Mouse (Mus musculus) MEL (cell line): Measurements from ENCODE around the gene Pank4. TPM values are rescaled to one million over a fixed set of nuclear protein-coding genes. Genes with fewer than 3 reads are reported as not detected.

ENCODE experiments used
- DNase-seq: peaks from one replicate; pipeline ENCODE4 v3.0.0; 2011; ENCODE audit warnings: low read depth, low spot score
- H3K27ac ChIP-seq: 2 replicates; pipeline ENCODE4 v1.5.1; 2012; ENCODE audit warnings: low read depth, mild to moderate bottlenecking, control low read depth, low read length, moderate library complexity; ENCODE audit not compliant: control insufficient read depth
- H3K27me3 ChIP-seq, 2 experiments: fragments of 150-350 bp in 1 of 2; sonication (generic) in 1 of 2; 2 replicates each; pipeline ENCODE4 v1.6.1; 2012; ENCODE audit warnings: low read length in 2 of 2, mild to moderate bottlenecking in 2 of 2, improper control_type of control experiment in 1 of 2, moderate library complexity in 1 of 2; ENCODE audit not compliant: insufficient read depth in 2 of 2, control insufficient read depth in 1 of 2
- H3K36me3 ChIP-seq, 2 experiments: 2 replicates each; pipeline ENCODE4 v1.6.1; 2012 to 2014; ENCODE audit warnings: low read length in 2 of 2, improper control_type of control experiment in 1 of 2, inconsistent platforms in 1 of 2, mild to moderate bottlenecking in 1 of 2; ENCODE audit not compliant: insufficient read depth in 2 of 2, control insufficient read depth in 1 of 2
- H3K4me1 ChIP-seq, 2 experiments: fragments of 150-350 bp in 1 of 2; sonication (generic) in 1 of 2; 2 replicates each; pipeline ENCODE4 v1.6.1; 2012; ENCODE audit warnings: low read length in 2 of 2, improper control_type of control experiment in 1 of 2, mild to moderate bottlenecking in 1 of 2; ENCODE audit not compliant: insufficient read depth in 2 of 2, control insufficient read depth in 1 of 2
- H3K4me3 ChIP-seq, 2 experiments: fragments of 150-350 bp in 1 of 2; sonication (generic) in 1 of 2; 2 replicates each; pipeline ENCODE4 v1.5.1; 2012; ENCODE audit warnings: low read depth in 2 of 2, low read length in 2 of 2, mild to moderate bottlenecking in 2 of 2, moderate library complexity in 2 of 2, control low read depth in 1 of 2, improper control_type of control experiment in 1 of 2; ENCODE audit not compliant: control insufficient read depth in 1 of 2, insufficient read depth in 1 of 2
- H3K79me2 ChIP-seq: 2 replicates; pipeline ENCODE4 v1.6.1; 2012; ENCODE audit warnings: mild to moderate bottlenecking, low read length, moderate library complexity; ENCODE audit not compliant: control insufficient read depth, poor library complexity, insufficient read depth
- H3K9ac ChIP-seq: 2 replicates; pipeline ENCODE4 v1.6.1; 2012; ENCODE audit warnings: low read depth, mild to moderate bottlenecking, control low read depth, low read length, moderate library complexity; ENCODE audit not compliant: control insufficient read depth, poor library complexity, severe bottlenecking
- H3K9me3 ChIP-seq: fragments of 150-350 bp; sonication (generic); replicated peaks from 2 replicates; pipeline ENCODE4 v1.6.1; 2012; ENCODE audit warnings: mild to moderate bottlenecking, low read length, improper control_type of control experiment, moderate library complexity; ENCODE audit not compliant: insufficient read depth
- BHLHE40 ChIP-seq: IDR thresholded peaks from 2 replicates; pipeline ENCODE4 v1.6.1; 2012; ENCODE audit warnings: low read depth, mild to moderate bottlenecking, inconsistent platforms, low read length, improper control_type of control experiment, borderline replicate concordance
- CHD2 ChIP-seq: IDR thresholded peaks from 2 replicates; pipeline ENCODE4 v1.6.1; 2011; ENCODE audit warnings: low read length, improper control_type of control experiment
- CTCF ChIP-seq, 3 experiments: IDR thresholded peaks in 2 of 3; conservative IDR thresholded peaks in 1 of 3; 2 replicates each; pipeline ENCODE4 v1.5.1; 2011 to 2012; ENCODE audit warnings: low read length in 3 of 3, low read depth in 2 of 3, mild to moderate bottlenecking in 2 of 3, improper control_type of control experiment in 1 of 3, inconsistent platforms in 1 of 3, mixed read lengths in 1 of 3, moderate library complexity in 1 of 3; ENCODE audit not compliant: control insufficient read depth in 1 of 3, insufficient read depth in 1 of 3, poor library complexity in 1 of 3, severe bottlenecking in 1 of 3
- E2F4 ChIP-seq: IDR thresholded peaks from 2 replicates; pipeline ENCODE4 v1.6.1; 2011; ENCODE audit warnings: low read depth, low read length, improper control_type of control experiment, borderline replicate concordance
- EP300 ChIP-seq, 2 experiments: IDR thresholded peaks; 2 replicates each; pipeline ENCODE4 v1.6.1; 2011; ENCODE audit warnings: improper control_type of control experiment in 2 of 2, low read length in 2 of 2, low read depth in 1 of 2, mild to moderate bottlenecking in 1 of 2
- ETS1 ChIP-seq: IDR thresholded peaks from 2 replicates; pipeline ENCODE4 v1.6.1; 2012; ENCODE audit warnings: low read depth, mild to moderate bottlenecking, inconsistent platforms, low read length, improper control_type of control experiment, moderate library complexity
- GABPA ChIP-seq: IDR thresholded peaks from 2 replicates; pipeline ENCODE4 v1.6.1; 2012; ENCODE audit warnings: low read depth, mild to moderate bottlenecking, inconsistent platforms, low read length, improper control_type of control experiment, moderate library complexity
- GATA1 ChIP-seq: IDR thresholded peaks from 2 replicates; pipeline ENCODE4 v1.6.1; 2011; ENCODE audit warnings: low read depth, low read length, improper control_type of control experiment
- HCFC1 ChIP-seq: IDR thresholded peaks from 2 replicates; pipeline ENCODE4 v1.6.1; 2012; ENCODE audit warnings: low read depth, mild to moderate bottlenecking, inconsistent platforms, low read length, improper control_type of control experiment, moderate library complexity
- JUND ChIP-seq: IDR thresholded peaks from 2 replicates; pipeline ENCODE4 v1.6.1; 2011; ENCODE audit warnings: low read depth, mild to moderate bottlenecking, improper control_type of control experiment, low read length
- MAFK ChIP-seq: IDR thresholded peaks from 2 replicates; pipeline ENCODE4 v1.6.1; 2011; ENCODE audit warnings: low read depth, mild to moderate bottlenecking, low read length, improper control_type of control experiment, borderline replicate concordance
- MAX ChIP-seq: IDR thresholded peaks from 2 replicates; pipeline ENCODE4 v1.6.1; 2011; ENCODE audit warnings: low read length, improper control_type of control experiment
- MAZ ChIP-seq: IDR thresholded peaks from 2 replicates; pipeline ENCODE4 v1.6.1; 2012; ENCODE audit warnings: low read depth, mild to moderate bottlenecking, inconsistent platforms, low read length, improper control_type of control experiment
- MEF2A ChIP-seq: IDR thresholded peaks from 2 replicates; pipeline ENCODE4 v1.6.1; 2014; ENCODE audit warnings: low read depth, mild to moderate bottlenecking, inconsistent platforms, low read length, improper control_type of control experiment; ENCODE audit not compliant: poor library complexity, insufficient replicate concordance, severe bottlenecking; ENCODE audit errors: extremely low read depth
- MXI1 ChIP-seq: IDR thresholded peaks from 2 replicates; pipeline ENCODE4 v1.6.1; 2011; ENCODE audit warnings: mild to moderate bottlenecking, low read depth, low read length, improper control_type of control experiment
- NELFE ChIP-seq: IDR thresholded peaks from 2 replicates; pipeline ENCODE4 v1.6.1; 2011; ENCODE audit warnings: low read depth, low read length, improper control_type of control experiment
- POLR2A ChIP-seq, 2 experiments: IDR thresholded peaks; 2 replicates each; pipeline ENCODE4 v1.6.1; 2011 to 2012; ENCODE audit warnings: low read length in 2 of 2, mild to moderate bottlenecking in 2 of 2, control low read depth in 1 of 2, improper control_type of control experiment in 1 of 2, low read depth in 1 of 2, moderate library complexity in 1 of 2; ENCODE audit not compliant: control insufficient read depth in 1 of 2, insufficient read depth in 1 of 2, poor library complexity in 1 of 2
- POLR2AphosphoS2 ChIP-seq: IDR thresholded peaks from 2 replicates; pipeline ENCODE4 v1.6.1; 2011; ENCODE audit warnings: low read length, improper control_type of control experiment
- POLR2AphosphoS5 ChIP-seq: IDR thresholded peaks from 2 replicates; pipeline ENCODE4 v1.6.1; 2012; ENCODE audit warnings: low read depth, borderline replicate concordance, mild to moderate bottlenecking, inconsistent platforms, low read length, moderate library complexity, mixed read lengths
- RAD21 ChIP-seq: IDR thresholded peaks from 2 replicates; pipeline ENCODE4 v1.6.1; 2011; ENCODE audit warnings: mild to moderate bottlenecking, low read depth, low read length, improper control_type of control experiment
- SIN3A ChIP-seq: IDR thresholded peaks from 2 replicates; pipeline ENCODE4 v1.6.1; 2012; ENCODE audit warnings: low read length, improper control_type of control experiment, inconsistent platforms
- SMC3 ChIP-seq: IDR thresholded peaks from 2 replicates; pipeline ENCODE4 v1.6.1; 2011; ENCODE audit warnings: low read depth, low read length, improper control_type of control experiment
- TAL1 ChIP-seq: IDR thresholded peaks from 2 replicates; pipeline ENCODE4 v1.6.1; 2012; ENCODE audit warnings: mild to moderate bottlenecking, inconsistent platforms, low read length, moderate library complexity, mixed read lengths
- TBP ChIP-seq: IDR thresholded peaks from 2 replicates; pipeline ENCODE4 v1.8.0; 2011; ENCODE audit warnings: low read depth, low read length, improper control_type of control experiment
- TCF12 ChIP-seq: IDR thresholded peaks from 2 replicates; pipeline ENCODE4 v1.6.1; 2014; ENCODE audit warnings: low read depth, mild to moderate bottlenecking, inconsistent platforms, low read length, improper control_type of control experiment, moderate library complexity
- USF1 ChIP-seq: IDR thresholded peaks from 2 replicates; pipeline ENCODE4 v1.6.1; 2014; ENCODE audit warnings: low read depth, mild to moderate bottlenecking, inconsistent platforms, low read length, improper control_type of control experiment, moderate library complexity
- USF2 ChIP-seq, 2 experiments: IDR thresholded peaks; 2 replicates each; pipeline ENCODE4 v1.6.1; 2011 to 2012; ENCODE audit warnings: improper control_type of control experiment in 2 of 2, low read length in 2 of 2, borderline replicate concordance in 1 of 2, inconsistent platforms in 1 of 2, low read depth in 1 of 2, mild to moderate bottlenecking in 1 of 2; ENCODE audit not compliant: insufficient read depth in 1 of 2
- ZC3H11A ChIP-seq: IDR thresholded peaks from 2 replicates; pipeline ENCODE4 v1.6.1; 2012; ENCODE audit warnings: low read depth, mild to moderate bottlenecking, inconsistent platforms, low read length, improper control_type of control experiment
- ZKSCAN1 ChIP-seq: IDR thresholded peaks from 2 replicates; pipeline ENCODE4 v1.6.1; 2012; ENCODE audit warnings: low read depth, mild to moderate bottlenecking, inconsistent platforms, low read length, improper control_type of control experiment, moderate library complexity
- ZMIZ1 ChIP-seq: IDR thresholded peaks from 2 replicates; pipeline ENCODE4 v1.6.1; 2012; ENCODE audit warnings: low read depth, mild to moderate bottlenecking, inconsistent platforms, low read length, improper control_type of control experiment, moderate library complexity
- polyA plus RNA-seq, 2 experiments: library from polyadenylated mRNA; stranded (reverse) in 1 of 2; unstranded in 1 of 2; fragments of >175 nt in 1 of 2; fragments of >200 nt in 1 of 2; gene quantifications; 2 replicates each; pipeline versions ENCODE4 v1.2.1 to v1.2.4; 2012; ENCODE audit warnings: low replicate concordance in 2 of 2, low read depth in 1 of 2; ENCODE audit not compliant: insufficient read length in 2 of 2, insufficient read depth in 1 of 2, missing spikeins in 1 of 2
- total RNA-seq: library from RNA; depleted of rRNA; stranded (reverse); fragments of 300-350 nt; gene quantifications from 2 replicates; pipeline ENCODE4 v1.2.3, GENCODE M21; 2012

Pank4 gene
- total and polyA plus RNA-seq, 3 experiments = 38.4 to 55.5 TPM; not detected in 1

DNA sequence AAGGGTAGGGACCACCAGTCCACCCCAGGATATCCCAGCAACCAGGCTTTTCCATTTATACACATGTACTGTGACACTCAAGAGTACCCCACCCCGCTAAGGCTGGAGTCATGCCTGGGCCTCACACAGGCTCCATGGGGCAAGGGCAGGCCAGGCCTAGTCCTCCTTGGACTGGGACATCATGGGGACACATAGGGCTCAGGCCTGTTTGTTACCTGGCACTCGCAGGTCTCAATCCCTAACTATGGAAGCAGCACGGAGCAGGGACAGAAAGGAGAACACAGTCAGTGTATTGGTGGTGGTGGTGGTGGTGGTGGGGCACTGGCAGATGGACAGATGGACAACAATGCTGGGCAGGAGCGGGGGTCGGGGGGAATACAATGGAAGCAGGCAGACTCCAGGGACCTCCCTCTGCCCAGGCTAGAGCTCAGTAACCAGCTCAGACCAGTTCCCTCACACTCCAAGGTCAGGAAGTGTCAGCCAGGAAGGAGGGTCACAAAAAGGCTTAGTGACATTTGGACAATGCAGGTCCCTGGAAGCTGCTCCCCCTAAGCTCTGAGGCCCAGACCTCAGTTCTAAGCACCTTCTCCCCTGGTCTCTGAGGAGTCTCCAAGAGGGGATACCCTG is 21.3 kb downstream of the Pank4 start:
- TF ChIP-seq ETS1 (no peak), SIN3A (0 out of 2 replicates have a peak, but pooled peaks have one; percentile 2)
- H3K36me3 ChIP-seq = no peaks in the 10 kb centered on the region; a peak in 2 of 4 replicates
- H3K27ac ChIP-seq = no peak overlapping the region
- no peaks in the 10 kb centered on the region for H3K9me3 ChIP-seq
- H3K4me1 ChIP-seq = peaks cover 0 to 4% of the 10 kb centered on the region in 2 experiments; a peak in 1 of 4 replicates
- H3K9ac ChIP-seq = peak overlapping the region; percentile 78
- H3K27me3 ChIP-seq = no peaks in the 10 kb centered on the region
- no peak for DNase-seq
- peak overlapping the region; percentile 62 to 80 for H3K4me3 ChIP-seq
- H3K79me2 ChIP-seq = no peaks in the 10 kb centered on the region; the same call in 1 of the 2 replicates

GRCm38 (mm10) chr4:154986096-154986495 is 22.2 kb downstream of the Pank4 start:
- no peaks in the 10 kb centered on the region for H3K9me3 ChIP-seq
- H3K9ac ChIP-seq = peak overlapping the region; percentile 78
- H3K4me1 ChIP-seq = peaks cover 0 to 4% of the 10 kb centered on the region in 2 experiments; a peak in 1 of 4 replicates
- peak overlapping the region; percentile 62 to 80 for H3K4me3 ChIP-seq
- H3K27me3 ChIP-seq = no peaks in the 10 kb centered on the region
- peak; percentile 86 for DNase-seq
- H3K27ac ChIP-seq = peak overlapping the region; percentile 28; the same call in 1 of the 2 replicates
- no peaks in the 10 kb centered on the region; a peak in 2 of 4 replicates for H3K36me3 ChIP-seq
- no peaks in the 10 kb centered on the region; the same call in 1 of the 2 replicates for H3K79me2 ChIP-seq
- TF ChIP-seq MAZ (peak; percentile 92; the same call in 1 of the 2 replicates), EP300 (IDR thresholded peaks at IDR 0.05; ENCODE audit: low read depth in 1 of 2, low read length in 2 of 2) (no peak), TBP (no peak), GATA1 (no peak), POLR2AphosphoS2 (no peak; the same call in 1 of the 2 replicates), USF2 (IDR thresholded peaks at IDR 0.05; ENCODE audit: borderline replicate concordance in 1 of 2, insufficient read depth in 1 of 2, low read depth in 1 of 2, low read length in 2 of 2) (no peak), GABPA (no peak), USF1 (no peak), ZMIZ1 (0 out of 2 replicates have a peak, but pooled peaks have one; percentile 33), POLR2A (IDR thresholded peaks at IDR 0.05; ENCODE audit: control insufficient read depth in 1 of 2, insufficient read depth in 1 of 2, low read depth in 1 of 2, low read length in 2 of 2, poor library complexity in 1 of 2) (peak; percentile 41 to 45; a peak in 2 of 4 replicates), E2F4 (no peak), MAX (no peak), BHLHE40 (no peak), ZKSCAN1 (no peak), MAFK (no peak), SMC3 (peak; percentile 81), HCFC1 (peak; percentile 50; the same call in 1 of the 2 replicates), TAL1 (no peak), NELFE (peak; percentile 32; the same call in 1 of the 2 replicates), JUND (no peak), RAD21 (peak; percentile 33), CTCF (IDR thresholded peaks at IDR 0.05 in 2 of 3, conservative IDR thresholded peaks at IDR 0.05 in 1 of 3; ENCODE audit: control insufficient read depth in 1 of 3, insufficient read depth in 1 of 3, low read depth in 2 of 3, low read length in 3 of 3, poor library complexity in 1 of 3, severe bottlenecking in 1 of 3) (peak; percentile 78 to 92 (median 90)), MXI1 (peak; percentile 53; the same call in 1 of the 2 replicates), ZC3H11A (peak; percentile 24; the same call in 1 of the 2 replicates), CHD2 (no peak), POLR2AphosphoS5 (peak; percentile 27; the same call in 1 of the 2 replicates), MEF2A (no peak), TCF12 (peak; percentile 47; the same call in 1 of the 2 replicates)
